Mouse (Mus musculus) ES-E14 (cell line): ENCODE results near the gene Plpp3.

Experiments
- CHD2 ChIP-seq: IDR thresholded peaks from 2 replicates; pipeline ENCODE4 v1.6.1; 2014; ENCODE audit warnings: mild to moderate bottlenecking, low read depth, low read length, inconsistent platforms
- HCFC1 ChIP-seq: IDR thresholded peaks from 2 replicates; pipeline ENCODE4 v1.6.1; 2012; ENCODE audit warnings: low read length, inconsistent platforms, borderline replicate concordance; ENCODE audit not compliant: insufficient read depth
- MAFK ChIP-seq: IDR thresholded peaks from 2 replicates; pipeline ENCODE4 v1.6.1; 2014; ENCODE audit warnings: mild to moderate bottlenecking, low read depth, low read length, inconsistent platforms; ENCODE audit not compliant: insufficient read depth
- ZC3H11A ChIP-seq: IDR thresholded peaks from 2 replicates; pipeline ENCODE4 v1.6.1; 2012; ENCODE audit warnings: low read depth, mild to moderate bottlenecking, inconsistent platforms, low read length, borderline replicate concordance
- ZNF384 ChIP-seq: IDR thresholded peaks from 2 replicates; pipeline ENCODE4 v1.6.1; 2012; ENCODE audit warnings: low read depth, low read length, inconsistent platforms

GRCm38 (mm10) chr4:105169826-105170810 is 13.0 kb downstream of the Plpp3 start:
- TF ChIP-seq ZNF384 = peak; percentile 88
- no peak for TF ChIP-seq HCFC1
- TF ChIP-seq MAFK = no peak
- TF ChIP-seq CHD2 = no peak
- no peak for TF ChIP-seq ZC3H11A
